Mouse (Mus musculus): ENCODE results near the gene Nae1.

Nae1 gene

DNA sequence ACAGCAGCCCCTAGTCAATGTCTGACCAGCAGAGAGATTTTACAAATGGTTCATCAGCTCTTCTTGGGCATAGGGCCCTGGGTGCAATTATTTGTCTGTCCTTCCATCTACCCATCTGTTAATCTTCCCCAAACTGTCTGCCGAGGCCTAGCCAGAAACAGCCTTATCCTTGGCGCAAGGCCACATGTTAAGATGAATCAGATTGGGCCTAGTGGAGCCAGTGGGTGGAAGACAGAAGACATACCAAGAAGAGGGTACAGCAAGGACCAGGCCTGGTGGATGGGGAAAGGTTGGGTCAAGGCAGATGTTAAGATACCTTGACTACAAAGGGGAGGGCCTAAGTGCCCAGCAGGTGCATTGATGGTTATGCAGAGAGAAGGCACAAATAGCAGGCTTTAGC lies 5.1 kb upstream of the Nae1 start:
- POLR2A ChIA-PET = interaction anchor here in 1 of 4 experiments (1.2 kb wide), 1 partner anchor 9 kb away, joined by 3 read pairs; no protein-coding TSS in a partner anchor
- CTCF ChIA-PET = no interaction called here

DNA sequence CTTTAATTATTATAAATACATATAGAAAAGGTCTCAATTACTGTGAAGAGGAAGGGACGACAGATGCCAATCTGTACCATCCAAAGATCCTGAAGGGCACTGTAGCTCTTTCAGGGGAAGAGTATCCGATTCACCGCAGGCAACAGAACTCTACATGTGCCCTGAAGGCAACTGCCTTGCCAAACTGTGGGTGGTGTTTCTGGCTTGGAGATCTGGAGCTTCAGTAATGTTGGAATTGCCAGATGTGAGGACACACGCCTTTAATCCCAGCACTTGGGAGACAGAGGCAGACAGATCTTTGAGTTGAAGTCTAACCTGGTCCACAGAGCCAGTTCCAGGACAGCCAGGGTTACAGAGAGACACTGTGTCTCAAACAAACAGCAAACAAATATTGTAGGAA lies 4.5 kb upstream of the Nae1 start:
- POLR2A ChIA-PET = interaction anchor here in 1 of 4 experiments (1.2 kb wide), 1 partner anchor 10 kb away, joined by 3 read pairs; no protein-coding TSS in a partner anchor

DNA sequence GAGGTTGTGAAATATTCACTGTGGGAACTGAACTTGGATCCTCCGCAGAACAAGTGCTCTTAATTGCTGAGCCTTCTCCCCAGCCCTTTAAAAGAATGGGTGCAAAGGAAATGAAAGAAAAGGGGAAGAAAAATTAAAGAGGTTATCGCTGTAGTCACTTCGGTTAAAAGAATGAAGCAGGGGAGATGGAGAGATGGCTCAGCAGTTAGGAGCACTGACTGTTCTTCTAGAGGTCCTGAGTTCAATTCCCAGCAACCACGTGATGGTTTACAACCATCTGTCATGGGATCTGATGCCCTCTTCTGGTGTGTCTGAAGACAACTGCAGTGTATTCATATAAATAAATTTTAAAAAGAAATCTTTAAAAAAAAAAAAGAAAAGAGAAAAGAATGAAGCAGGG lies 1.6 kb upstream of the Nae1 start:
- ChIA-PET POLR2A (interaction anchor here in 1 of 4 experiments (0.6 kb wide), 1 partner anchor 367 kb away, joined by 3 read pairs; no protein-coding TSS in a partner anchor), CTCF (no interaction called here)

More for the DNA sequence above, 4.5 kb upstream of the Nae1 start:
- CTCF ChIA-PET = interaction anchor here in 1 of 4 experiments (1.2 kb wide), 1 partner anchor 32 kb away, joined by 4 read pairs; no protein-coding TSS in a partner anchor

DNA sequence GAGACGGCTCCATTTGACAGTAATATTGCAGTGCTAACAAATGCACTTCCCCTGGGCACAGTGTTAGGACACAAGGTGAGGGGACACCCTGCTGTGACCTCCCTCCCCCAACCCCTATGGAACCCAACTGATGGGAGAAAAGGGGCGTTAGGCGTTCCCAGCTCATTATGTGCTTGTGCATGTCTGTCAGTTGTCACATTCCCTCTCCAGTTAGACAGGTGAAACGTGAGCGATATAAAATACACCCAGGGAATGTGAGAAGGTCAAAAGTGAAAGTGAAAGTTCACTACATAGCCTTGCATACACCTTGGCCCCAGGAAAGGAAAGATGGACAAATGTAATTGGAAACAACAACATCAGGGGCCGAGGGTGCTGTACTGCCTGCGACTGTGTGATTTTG lies 941 bp upstream of the Nae1 start:
- ChIA-PET CTCF (interaction anchor here (0.6 to 2.8 kb wide), 9 partner anchors 15 to 1290 kb away, joined by 3 to 9 read pairs (median 4); no protein-coding TSS in a partner anchor), POLR2A (interaction anchor here (0.5 to 0.8 kb wide), 5 partner anchors 8 to 754 kb away, joined by 3 to 4 read pairs (median 3); partner anchors contain the start of gene Terb1 (in 1 of the 4))

DNA sequence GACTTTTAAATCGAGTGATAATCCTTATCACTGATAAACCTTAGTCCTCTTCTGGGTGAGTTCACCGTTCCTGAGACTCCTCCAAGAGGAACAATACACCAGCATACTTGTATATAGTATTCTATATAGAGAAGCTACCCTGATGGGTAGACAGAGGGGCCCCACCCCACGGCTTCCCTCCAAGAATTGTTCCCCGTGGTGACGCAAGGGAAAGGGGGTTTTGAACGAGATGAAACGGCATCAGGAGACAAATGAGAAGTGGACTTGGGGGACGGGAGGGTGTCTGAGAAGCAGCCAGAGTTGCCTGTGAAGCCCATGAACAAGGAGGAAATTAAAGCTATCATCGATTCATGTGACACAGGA lies 323 bp upstream of the Nae1 start:
- ChIA-PET POLR2A (interaction anchor here (0.6 to 1.1 kb wide), 5 partner anchors 9 to 367 kb away, joined by 3 to 4 read pairs (median 3); partner anchors contain the start of gene Terb1 (in 1 of the 4)), CTCF (interaction anchor here (0.6 to 2.8 kb wide), 10 partner anchors 9 to 1290 kb away, joined by 3 to 9 read pairs (median 4); no protein-coding TSS in a partner anchor)

DNA sequence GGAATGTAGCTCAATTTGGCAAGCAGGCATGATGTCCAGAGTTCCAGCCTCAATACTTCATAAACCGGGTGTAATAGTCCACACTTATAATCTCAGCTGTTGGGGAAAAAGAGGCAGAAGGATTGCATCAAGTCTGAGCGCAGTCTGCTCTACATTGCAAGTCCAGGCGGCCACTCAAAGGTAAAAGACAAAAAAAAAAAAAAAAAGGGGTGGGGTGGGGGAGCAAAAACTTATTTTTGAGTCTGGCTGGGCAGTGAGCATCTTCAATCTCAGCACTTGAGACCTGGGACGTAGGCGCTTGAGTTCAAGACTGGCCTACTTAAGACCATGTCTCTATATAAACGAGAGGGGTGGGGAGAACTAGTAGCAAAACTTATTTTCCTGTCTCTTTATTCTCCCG lies 886 bp downstream of the Nae1 start:
- POLR2A ChIA-PET = interaction anchor here (0.5 to 1.1 kb wide), 5 partner anchors 37 to 190 kb away, joined by 3 to 4 read pairs (median 3); partner anchors contain the start of gene Dync1li2 (in 1 of the 4)
- CTCF ChIA-PET = interaction anchor here in 3 of 4 experiments (0.5 to 2.8 kb wide), 5 partner anchors 14 to 734 kb away, joined by 3 to 9 read pairs (median 3); no protein-coding TSS in a partner anchor

DNA sequence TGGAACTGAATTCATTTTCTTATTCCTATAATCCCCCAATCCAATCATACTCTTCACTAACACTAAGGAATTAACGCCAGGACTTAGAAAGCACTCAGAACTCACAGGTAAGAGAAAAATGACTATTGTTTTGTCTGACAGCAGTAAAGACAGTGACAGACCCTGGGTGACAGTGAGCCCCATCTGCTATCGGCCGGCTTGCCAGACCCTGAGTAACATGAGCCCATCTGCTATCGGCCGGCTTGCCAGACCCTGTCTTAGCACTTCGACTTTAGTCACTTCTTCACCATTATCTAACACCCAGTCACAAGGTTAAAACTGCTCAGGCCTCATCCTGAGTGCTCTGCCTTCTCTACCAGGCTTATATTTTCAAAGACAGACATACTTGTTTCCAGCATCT lies 4.8 kb downstream of the Nae1 start:
- ChIA-PET POLR2A (no interaction called here), CTCF (no interaction called here)

DNA sequence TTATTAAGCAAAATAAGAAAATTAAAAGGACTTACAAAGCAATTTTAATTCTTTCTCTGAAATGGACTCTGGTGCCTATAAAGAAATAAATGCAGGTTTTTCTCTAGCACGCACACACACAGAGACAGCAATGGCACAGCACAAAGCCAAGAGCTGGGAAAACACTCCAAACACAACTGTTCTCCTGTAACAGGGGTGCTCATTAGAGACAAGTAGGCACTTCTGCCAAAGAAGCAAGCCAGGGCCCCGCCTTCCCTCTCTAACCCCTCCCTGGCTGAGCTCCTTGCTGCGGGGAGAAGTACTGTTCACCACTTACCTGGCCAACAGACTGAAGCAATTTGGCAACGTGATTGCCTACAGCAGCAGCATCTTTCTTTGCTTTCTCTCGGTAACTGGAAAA lies 16.6 kb downstream of the Nae1 start:
- ChIA-PET CTCF (no interaction called here), POLR2A (interaction anchor here in 1 of 4 experiments (0.8 kb wide), 1 partner anchor 8 kb away, joined by 3 read pairs; the partner anchor contains the start of gene Terb1)

DNA sequence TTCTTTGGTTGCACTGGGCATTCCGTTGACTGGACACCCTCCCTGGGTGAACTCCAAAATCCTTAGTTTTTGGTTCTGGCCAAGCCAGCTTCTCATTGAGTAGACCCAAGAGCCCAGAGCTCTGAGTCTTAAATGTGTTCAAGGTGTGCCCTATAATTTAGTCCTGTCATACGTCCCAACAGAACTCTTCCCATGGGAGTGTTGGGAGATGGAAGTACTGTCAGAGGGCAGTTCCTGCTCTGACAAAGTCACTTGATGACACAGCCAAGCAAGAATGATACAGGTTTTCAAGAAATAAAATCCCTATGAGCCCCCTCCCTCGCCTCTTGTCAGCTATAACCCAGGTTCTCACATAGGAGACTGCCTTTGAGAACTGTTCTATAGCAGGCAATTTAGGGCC lies 24.3 kb downstream of the Nae1 start:
- ChIA-PET CTCF (interaction anchor here in 1 of 4 experiments (0.9 kb wide), 1 partner anchor 55 kb away, joined by 10 read pairs; no protein-coding TSS in a partner anchor), POLR2A (interaction anchor here in 1 of 4 experiments (0.7 to 1.4 kb wide), 3 partner anchors 11 to 1120 kb away, joined by 4 to 10 read pairs (median 6); partner anchors contain the start of gene Dync1li2)

DNA sequence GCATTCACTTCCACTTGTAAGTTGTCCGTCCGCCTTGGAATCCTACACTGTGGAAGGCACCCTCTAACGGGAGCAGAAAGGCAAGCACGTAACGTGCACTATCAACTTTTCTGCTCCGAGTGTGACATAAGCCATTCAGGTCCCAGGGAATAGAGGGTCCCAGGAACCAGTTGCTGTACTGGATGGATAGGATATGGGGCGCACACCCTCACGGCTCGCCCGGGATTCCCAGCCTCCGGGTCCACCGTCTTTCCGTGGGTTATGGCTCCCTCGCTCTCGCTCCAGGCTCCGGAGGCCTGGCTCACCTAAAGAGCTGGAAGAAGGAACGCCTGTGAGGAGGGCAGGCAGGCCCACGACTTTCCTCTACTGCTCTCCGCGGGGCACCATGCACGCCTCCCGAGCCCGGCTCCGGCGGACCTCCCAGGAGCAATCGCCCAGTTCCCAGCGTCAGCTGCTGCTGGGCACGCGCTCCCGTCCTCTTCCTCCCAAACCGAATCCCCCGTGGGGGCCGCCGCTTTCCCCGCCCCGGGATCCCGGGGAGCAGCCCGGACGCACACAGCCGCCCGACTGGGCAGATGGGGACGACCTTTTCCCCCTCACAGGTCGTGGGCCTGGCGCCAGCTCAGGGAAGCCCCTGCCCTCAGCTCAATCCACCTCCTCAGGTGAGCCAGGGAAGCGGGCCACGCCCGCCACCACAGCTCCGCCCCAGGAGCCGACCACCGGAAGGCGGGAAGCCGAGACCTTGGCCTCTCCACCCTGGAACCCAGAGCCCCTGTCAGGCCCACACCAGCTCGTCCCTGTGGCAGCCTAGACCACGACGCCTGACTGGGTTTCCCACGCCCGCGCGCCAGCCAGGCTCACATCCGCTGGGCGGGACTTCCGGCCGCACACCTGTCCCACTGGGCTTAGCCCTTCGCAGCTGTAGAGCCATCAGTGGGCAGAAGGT lies 25.1 kb downstream of the Nae1 start, which contains the start of gene Terb1:
Terb1 (minus strand) TSS at position 850 of the 946 bp plus-strand sequence.
- POLR2A ChIA-PET = interaction anchor here in 2 of 4 experiments (0.6 to 1.4 kb wide), 5 partner anchors 9 to 1121 kb away, joined by 3 to 6 read pairs (median 4); partner anchors contain the start of gene Dync1li2 (in 1 of the 2)
- CTCF ChIA-PET = interaction anchor here in 3 of 4 experiments (0.5 to 0.9 kb wide), 5 partner anchors 55 to 1007 kb away, joined by 3 to 10 read pairs (median 4); partner anchors contain the start of gene Rrad (in 1 of the 3)

DNA sequence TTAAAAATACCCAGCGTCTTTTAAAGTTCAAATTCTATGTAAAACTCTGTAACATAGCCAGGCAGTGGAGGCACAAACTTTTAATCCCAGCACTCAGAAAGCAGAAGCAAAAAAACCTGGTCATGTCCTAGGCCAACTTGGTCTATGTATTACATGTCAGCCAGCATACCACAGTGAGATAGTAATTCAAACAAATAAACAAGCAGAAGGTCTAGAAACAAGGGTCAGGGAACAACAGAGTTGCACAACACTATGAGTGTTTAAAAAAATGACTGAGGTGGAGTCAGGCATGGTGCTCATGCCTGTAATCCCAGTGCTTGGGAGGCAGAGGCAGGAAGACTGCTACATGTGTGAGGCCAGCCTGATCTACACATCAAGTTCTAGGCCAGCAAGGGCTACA lies 55.3 kb downstream of the Nae1 start:
- POLR2A ChIA-PET = no interaction called here
- CTCF ChIA-PET = no interaction called here

DNA sequence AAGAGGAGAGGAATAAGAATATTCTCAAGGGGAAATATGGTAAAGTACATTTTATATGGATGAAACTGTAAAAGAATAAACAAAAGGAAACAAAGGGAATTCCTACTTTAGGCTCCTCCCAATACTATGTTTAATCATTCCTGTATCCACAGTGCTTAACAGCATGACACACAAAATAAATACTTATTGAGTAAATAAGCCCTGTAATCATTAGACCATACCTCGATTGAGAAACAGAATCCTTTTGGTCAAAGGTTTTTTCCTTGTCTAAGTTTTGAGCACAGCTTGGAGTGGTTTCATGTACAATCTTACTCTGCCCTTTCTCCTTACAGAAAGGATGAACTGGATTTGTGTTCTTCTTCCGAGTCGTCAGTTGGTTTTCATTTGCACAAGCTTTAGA lies 62.0 kb downstream of the Nae1 start:
- ChIA-PET POLR2A (interaction anchor here in 1 of 4 experiments (1.4 kb wide), 1 partner anchor 34 kb away, joined by 3 read pairs; no protein-coding TSS in a partner anchor), CTCF (no interaction called here)

DNA sequence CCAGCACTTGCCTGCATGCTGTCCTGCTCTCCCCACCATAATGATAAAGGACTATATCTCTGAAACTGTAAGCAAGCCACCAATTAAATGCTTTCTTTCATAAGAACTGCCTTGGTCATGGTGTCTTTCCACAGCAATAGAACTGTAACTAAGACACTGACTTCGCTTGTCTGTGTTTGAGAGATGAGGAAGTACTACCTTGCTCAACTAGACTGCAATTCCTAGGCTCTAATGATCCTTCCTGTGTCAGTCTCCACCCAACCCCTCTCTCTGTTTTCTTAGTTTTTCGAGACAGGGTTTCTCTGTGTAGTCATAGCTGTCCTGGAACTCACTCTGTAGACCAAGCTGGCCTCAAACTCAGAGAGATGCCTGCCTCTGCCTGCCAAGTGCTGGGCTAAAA lies 67.0 kb downstream of the Nae1 start:
- CTCF ChIA-PET = interaction anchor here in 1 of 4 experiments (0.6 kb wide), 1 partner anchor 787 kb away, joined by 3 read pairs; no protein-coding TSS in a partner anchor

More for the DNA sequence above, 67.0 kb downstream of the Nae1 start:
- POLR2A ChIA-PET = no interaction called here

Measured in embryonic stem cell, embryonic (primary cell).